Mouse (Mus musculus): ENCODE data around the gene Dusp19. TPM values are rescaled to one million over a fixed set of nuclear protein-coding genes. Genes with fewer than 3 reads are reported as not detected.

Gene Dusp19
- 10 to 100 TPM; 27.5 to 29.0 TPM for total RNA-seq (2021)
- long read RNA-seq, transcript Dusp19-201 (4 exons, 1,632 nt): major isoform, 19 of 31 reads
- long read RNA-seq, partial matches to known transcripts: 1 of 31 reads
- long read RNA-seq, other reads (novel, unspliced or antisense): 6 of 31 reads

DNA sequence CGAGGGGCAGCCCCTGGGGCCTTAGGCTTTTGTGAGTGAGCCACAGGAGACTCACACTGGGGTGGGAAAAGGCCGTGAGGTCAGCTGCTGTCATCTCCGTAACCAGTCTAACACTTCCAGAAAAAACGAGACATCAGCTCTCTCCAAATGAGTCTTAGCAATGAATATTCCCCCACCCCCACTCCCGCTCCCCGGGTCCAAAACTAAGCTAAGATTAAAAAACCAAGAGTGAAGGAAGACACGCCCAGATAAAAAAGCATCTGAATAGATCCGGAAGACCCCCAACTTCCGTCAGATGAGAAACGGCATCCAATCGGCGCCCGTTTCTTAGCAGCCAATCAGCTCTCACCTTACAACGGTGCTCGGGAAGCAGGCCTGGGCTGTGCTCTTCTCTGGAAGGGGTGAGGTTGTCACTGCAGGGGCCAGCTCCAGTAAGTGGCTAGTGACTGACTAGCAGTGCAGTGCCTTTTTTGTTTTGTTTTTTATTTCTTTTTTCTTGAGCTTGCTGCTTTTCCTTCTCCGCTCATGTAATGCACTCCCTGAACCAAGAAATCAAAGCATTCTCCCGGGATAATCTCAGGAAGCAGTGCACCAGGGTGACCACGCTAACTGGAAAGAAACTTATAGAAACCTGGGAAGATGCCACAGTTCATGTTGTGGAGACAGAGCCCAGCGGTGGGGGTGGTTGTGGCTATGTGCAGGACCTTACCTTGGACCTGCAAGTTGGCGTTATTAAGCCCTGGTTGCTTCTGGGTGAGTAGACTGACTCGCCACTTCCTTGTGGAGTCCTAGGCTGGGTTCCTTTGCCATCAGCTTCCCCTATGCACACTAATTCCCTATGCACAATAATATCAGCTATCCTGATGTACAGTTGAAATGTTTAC, at the start of gene Dusp19, which contains the start of gene Nup35:
Gene Dusp19 (plus strand): TSS at position 192 of the 884 bp plus-strand sequence.
Gene Nup35 (plus strand): TSS at position 383 of the 884 bp plus-strand sequence.
- peak; percentile 92 to 99 for DNase-seq (ENCODE audit: low spot score in 2 of 2)

DNA sequence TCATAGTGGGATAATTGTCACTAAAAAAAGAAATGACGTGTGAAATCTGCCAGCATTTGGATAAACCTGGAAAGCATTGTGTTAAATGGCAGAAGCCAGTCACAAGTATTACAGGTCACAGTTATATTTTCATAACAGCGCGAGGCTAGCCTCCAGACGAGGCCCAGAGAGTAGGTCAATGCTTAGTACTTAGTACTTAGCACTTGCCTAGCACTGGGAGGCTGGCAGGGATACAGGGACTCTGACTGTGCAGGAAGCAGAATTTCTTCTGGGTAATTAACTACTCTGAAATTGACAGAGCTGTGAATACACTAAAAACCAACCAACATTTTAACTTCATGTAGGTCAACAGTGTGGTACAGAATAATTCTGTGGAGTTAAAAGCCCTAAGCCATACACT, 49.4 kb upstream of the Dusp19 start:
- DNase-seq (ENCODE audit: low spot score in 2 of 2): no peak

GRCm38 (mm10) chr2:80570656-80571055, 46.2 kb upstream of the Dusp19 start:
- DNase-seq (ENCODE audit: low spot score in 2 of 2): no peak

DNA sequence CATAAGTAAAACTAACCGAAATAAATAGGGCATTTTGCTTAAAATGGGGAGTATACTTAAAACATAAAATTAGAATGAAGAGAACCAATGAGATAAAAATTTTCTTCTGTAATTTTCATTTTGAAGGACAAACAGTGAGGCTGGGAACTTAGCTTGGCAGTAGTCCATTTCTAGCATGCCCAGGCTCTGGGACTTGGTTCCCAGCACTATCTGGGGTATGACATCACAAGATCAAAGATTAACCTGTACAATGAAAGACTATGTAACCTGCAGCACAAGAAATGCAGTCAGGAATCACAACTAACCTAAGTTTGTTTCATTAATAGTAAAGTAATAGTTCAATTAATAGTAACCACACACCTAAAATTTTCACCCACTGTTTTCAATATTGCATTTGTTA, 39.6 kb upstream of the Dusp19 start:
- DNase-seq (ENCODE audit: low spot score in 2 of 2): no peak

- no peak for DNase-seq (ENCODE audit: low spot score in 2 of 2)
Observed at GRCm38 (mm10) chr2:80579253-80579891, 37.5 kb upstream of the Dusp19 start.

DNA sequence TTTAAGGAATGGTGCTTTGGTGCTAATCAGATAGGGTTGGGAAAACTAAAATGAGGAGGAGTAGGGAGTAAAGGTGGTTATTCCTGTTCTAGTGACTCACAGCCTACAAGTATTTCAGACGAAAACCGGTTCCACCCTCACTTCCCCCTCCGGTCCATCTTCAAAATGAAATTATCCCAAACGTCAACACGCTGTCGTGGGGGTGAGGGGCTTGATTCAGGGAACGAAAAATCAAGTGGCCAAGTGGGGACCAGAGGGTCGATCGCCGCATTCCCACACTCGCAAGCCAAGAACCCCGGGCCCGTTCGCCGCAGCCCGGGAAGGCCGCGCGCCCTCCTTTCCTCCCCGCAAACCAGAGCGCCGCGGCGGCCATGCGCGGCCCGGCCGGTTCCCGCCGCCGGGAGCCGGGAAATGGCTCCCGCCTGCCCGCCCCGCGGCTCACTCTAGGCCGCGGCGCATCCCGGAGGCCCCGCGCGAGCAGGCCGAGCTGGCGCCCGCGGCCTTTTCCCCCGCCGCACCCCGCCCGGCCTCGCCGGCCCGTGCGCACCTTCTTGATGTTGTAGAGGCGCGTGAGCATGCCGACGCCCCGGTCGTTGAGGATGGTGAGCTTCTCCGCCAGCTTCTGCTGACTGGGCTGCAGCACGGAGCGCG, 36.4 kb upstream of the Dusp19 start:
- DNase-seq (ENCODE audit: low spot score in 2 of 2): no peak

GRCm38 (mm10) chr2:80581043-80581711, 35.7 kb upstream of the Dusp19 start, which contains the start of gene Nckap1:
Gene Nckap1 (minus strand): TSS chr2:80581380.
- DNase-seq (ENCODE audit: low spot score in 2 of 2): peak; percentile 83 to 89

GRCm38 (mm10) chr2:80582356-80582755, 34.5 kb upstream of the Dusp19 start:
- DNase-seq (ENCODE audit: low spot score in 2 of 2): no peak

DNA sequence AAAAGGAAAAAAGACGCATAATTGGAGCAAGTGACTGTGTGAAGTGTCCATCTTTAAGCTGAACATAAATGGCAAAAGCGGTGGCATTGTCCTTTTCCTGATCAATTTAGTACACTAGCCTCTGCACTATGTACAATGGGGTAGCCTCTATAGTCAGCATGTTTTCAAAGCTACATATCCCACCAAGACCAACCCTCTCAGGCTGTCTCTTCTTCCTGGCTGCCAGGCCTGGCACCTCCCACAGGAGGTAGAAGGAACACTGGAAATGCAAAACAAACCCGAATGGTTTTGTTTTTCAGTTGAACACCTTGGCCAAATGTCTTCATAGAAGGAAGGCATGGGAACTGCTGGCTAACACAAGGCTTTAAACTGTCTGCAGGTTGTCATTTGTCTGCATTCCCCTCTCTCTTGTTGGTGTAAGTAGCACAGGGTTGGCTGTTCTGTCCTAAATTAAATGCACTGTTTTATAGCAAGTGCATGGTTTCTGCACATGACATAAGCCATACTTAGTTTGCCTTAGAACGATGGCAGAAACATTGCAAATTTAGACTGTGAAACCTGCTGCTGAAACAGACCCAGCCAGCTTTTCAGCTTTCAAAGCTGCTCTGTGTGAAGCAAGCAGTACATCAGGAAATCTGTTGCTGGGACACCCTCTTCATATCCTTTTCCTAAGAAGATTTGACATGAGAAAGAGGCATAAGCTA, 22.5 kb upstream of the Dusp19 start:
- peak; percentile 67 to 81 for DNase-seq (ENCODE audit: low spot score in 2 of 2)

GRCm38 (mm10) chr2:80596960-80597359, 19.9 kb upstream of the Dusp19 start:
- peak; percentile 51 to 67 for DNase-seq (ENCODE audit: low spot score in 2 of 2)

DNA sequence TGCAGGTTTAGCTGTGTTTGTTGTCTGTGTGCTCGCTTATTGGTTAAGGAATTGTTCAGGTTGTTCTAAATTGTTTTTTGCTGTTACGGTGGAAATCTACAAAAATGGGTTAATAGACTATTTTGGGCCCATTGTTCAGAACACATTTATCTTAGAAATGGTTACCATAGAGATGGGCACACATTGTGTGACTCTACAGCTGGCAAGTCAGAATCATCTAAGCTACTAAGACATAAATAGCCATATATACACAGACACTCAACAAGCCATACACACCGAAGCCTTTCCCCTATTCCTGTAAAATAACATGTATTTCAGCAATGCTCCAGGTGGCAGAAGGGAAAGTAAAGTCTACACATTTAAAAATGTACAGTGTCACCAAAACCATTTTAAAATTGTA, 17.0 kb upstream of the Dusp19 start:
- peak in 1 of 2 experiments; percentile 68 for DNase-seq (ENCODE audit: low spot score in 2 of 2)

GRCm38 (mm10) chr2:80600611-80601010, 16.2 kb upstream of the Dusp19 start:
- no peak for DNase-seq (ENCODE audit: low spot score in 2 of 2)

GRCm38 (mm10) chr2:80602756-80603155, 14.1 kb upstream of the Dusp19 start:
- no peak for DNase-seq (ENCODE audit: low spot score in 2 of 2)

DNA sequence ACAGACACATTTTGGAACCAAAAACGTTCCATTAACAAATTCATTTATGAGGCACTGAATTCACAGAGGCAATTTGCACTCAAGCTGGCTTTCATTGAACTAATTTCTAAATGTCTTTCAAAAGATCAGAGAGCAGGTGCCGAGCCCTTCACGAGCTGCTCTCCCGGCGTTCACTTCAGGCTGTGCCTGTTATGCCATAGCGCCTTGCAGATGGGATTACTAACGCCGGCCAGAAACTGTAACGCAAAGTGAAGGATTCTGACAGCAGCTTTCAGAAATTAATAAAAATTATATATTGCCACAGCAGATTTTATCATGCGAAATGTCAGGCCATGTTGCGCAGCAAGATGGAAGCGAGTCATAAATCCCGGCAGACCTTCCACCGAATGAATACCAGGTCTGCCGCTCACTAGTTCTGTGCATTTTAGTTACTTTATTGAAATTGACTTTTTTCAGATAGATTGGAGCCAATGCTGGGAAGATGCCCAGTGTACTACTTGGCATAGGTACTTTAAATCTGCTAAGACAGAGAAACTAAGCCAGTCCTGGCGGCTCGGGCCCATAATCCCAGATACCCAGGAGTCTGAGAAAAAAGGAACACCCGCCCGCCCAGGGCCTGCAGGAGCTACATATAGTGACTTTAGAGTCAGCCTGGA, 12.9 kb upstream of the Dusp19 start:
- DNase-seq (ENCODE audit: low spot score in 2 of 2): peak in 1 of 2 experiments; percentile 70

DNA sequence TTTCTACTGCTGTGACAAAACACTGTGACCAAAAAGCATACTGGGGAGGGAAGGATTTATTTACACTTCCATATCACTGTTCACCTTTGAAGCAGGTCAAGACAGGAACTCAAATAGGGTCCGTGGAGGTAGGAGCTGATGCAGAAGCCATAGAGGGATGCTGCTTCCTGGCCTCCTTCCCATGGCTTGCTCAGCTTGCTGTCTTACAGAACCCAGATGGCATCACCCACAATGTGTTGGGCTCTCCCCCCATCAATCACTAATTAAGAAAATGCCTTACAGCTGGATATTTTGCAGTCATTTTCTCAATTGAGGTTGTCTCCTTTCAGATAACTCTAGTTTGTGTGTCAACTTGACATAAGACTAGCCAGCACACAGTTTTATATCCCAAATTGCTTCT, 4.6 kb upstream of the Dusp19 start:
- DNase-seq (ENCODE audit: low spot score in 2 of 2): peak in 1 of 2 experiments; percentile 59

GRCm38 (mm10) chr2:80612796-80613195, 4.0 kb upstream of the Dusp19 start:
- DNase-seq (ENCODE audit: low spot score in 2 of 2): peak in 1 of 2 experiments; percentile 80

GRCm38 (mm10) chr2:80618991-80619390, 2.1 kb downstream of the Dusp19 start:
- DNase-seq (ENCODE audit: low spot score in 2 of 2): no peak

- no peak for DNase-seq (ENCODE audit: low spot score in 2 of 2)
Observed at GRCm38 (mm10) chr2:80621921-80622320, 5.1 kb downstream of the Dusp19 start.

GRCm38 (mm10) chr2:80624523-80624922, 7.7 kb downstream of the Dusp19 start:
- peak in 1 of 2 experiments; percentile 59 for DNase-seq (ENCODE audit: low spot score in 2 of 2)

Measured in layer of hippocampus, adult 18-20 months (tissue).